Mouse (Mus musculus) cortical plate, adult 2 months (tissue): Measurements from ENCODE around the gene Adam11. TPM values are rescaled to one million over a fixed set of nuclear protein-coding genes. Genes with fewer than 3 reads are reported as not detected.

ENCODE experiments used
- H3K27ac ChIP-seq: fragments of 200-500 bp; 2 replicates; pipeline ENCODE4 v1.5.1; 2012; ENCODE audit warnings: low read length, control low read depth, inconsistent platforms; ENCODE audit not compliant: insufficient read depth
- H3K4me1 ChIP-seq: fragments of 200-500 bp; 2 replicates; pipeline ENCODE4 v1.6.1; 2011; ENCODE audit warnings: low read length; ENCODE audit not compliant: control insufficient read depth, insufficient read depth
- H3K4me3 ChIP-seq: fragments of 200-500 bp; 2 replicates; pipeline ENCODE4 v1.5.1; 2011; ENCODE audit warnings: mild to moderate bottlenecking, low read length, control low read depth; ENCODE audit not compliant: insufficient read depth
- CTCF ChIP-seq: fragments of 200-500 bp; IDR thresholded peaks from 2 replicates; pipeline ENCODE4 v1.5.1; 2011; ENCODE audit warnings: mild to moderate bottlenecking, control low read depth, low read length; ENCODE audit not compliant: insufficient read depth; ENCODE audit errors: extremely low read depth
- POLR2A ChIP-seq: fragments of 200-500 bp; IDR thresholded peaks from 2 replicates; pipeline ENCODE4 v1.6.1; 2011; ENCODE audit warnings: mild to moderate bottlenecking, low read length, control low read depth; ENCODE audit not compliant: insufficient read depth; ENCODE audit errors: extremely low read depth
- polyA plus RNA-seq: library from polyadenylated mRNA; depleted of rRNA; stranded (reverse); fragments of >200 nt; gene quantifications from 2 replicates; pipeline ENCODE4 v1.2.3, GENCODE M21; 2012

Gene Adam11
- polyA plus RNA-seq, 1 experiment = 101 TPM

DNA sequence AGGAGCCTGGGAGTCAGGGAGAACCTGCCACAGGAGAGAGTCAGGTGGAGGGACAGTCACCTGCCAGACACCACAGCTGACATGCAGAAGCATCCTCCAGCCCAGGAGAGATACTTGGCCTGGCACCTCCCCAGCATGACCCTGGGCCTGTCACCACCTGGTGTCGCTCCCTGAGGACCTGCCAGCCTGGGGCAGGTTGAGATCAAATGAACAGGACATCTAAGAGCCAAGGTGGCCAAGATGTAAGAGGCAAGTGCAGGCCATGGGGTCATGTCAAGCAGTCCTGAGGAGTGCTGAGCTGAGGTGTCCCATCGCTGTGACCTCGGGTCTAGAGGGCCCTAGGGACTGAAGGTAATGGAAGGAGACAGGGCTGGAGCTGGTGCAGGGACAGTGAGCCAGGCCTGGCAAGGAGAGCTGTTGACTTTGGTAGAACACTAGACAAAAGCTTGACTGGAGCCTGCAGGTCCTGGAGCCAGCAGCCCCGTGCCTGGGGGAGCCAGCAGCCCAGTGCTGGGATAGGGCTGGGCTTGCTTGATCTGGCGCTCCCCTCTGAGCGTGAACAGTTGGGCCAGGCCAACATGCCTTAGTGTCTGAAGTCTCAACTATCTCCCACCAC is 5.9 kb downstream of the Adam11 start:
- Histone ChIP-seq H3K4me1 (peaks cover 9% of the 10 kb centered on the region), H3K4me3 (no peak overlapping the region), H3K27ac (no peak overlapping the region)
- no peak for TF ChIP-seq POLR2A
- no peak for TF ChIP-seq CTCF

DNA sequence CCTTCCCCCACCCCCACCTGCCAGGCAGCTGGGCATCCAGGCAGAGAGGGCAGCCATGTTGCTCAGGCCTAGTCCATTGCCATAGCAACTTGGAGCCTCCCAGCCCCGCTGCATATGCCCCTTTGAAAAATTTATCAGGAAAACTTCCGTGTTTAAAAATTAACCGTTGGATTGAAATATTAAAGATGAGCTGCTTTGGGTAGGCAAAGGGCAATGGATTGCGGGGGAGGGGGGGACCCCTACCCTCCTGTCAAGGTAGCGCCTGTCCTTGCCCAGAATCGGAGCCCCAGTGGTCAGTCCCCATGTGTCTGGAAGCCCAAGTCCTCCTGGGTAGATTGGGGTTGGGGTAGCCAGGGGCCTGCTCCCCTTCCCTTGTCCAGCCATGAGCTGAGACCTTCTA is 7.9 kb downstream of the Adam11 start:
- Histone ChIP-seq H3K4me1 (peaks cover 9% of the 10 kb centered on the region), H3K4me3 (no peak overlapping the region), H3K27ac (no peak overlapping the region)
- TF ChIP-seq POLR2A = no peak
- TF ChIP-seq CTCF = no peak

DNA sequence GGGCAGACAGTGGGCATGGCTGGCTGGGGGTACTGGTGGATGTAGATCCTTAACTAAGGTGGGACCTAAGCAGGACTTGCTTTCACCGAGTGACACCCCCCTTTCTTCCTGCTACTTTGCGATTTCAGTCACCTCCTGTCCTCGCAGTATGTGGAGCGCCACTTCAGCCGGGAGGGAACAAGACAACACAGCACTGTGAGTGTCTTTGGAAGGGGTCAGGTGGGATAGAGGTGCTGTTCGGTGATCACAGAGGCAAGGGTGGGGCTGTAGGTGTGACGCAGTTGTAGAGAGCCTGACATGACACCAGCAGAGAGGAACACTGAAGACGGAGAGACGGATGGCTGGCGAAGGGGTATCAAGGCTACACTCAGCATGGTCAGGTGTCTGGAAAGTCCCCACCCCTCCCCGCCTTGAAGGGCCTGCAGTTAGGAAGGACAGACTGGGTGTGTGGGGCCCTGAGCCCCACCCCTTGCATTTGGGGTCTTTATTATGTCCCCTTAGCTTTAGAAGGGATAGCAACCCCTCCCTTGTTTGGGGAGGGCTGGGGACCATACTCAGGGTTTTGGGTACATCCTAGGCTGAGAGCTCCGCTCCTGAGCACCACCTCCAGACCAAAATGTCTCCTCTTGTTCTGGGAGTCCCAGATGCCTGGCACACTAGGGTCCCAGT is 8.9 kb downstream of the Adam11 start:
- TF ChIP-seq POLR2A (no peak; the same call in 1 of the 2 replicates), CTCF (no peak)
- H3K4me3 ChIP-seq = no peak overlapping the region
- H3K4me1 ChIP-seq = peaks cover 9% of the 10 kb centered on the region
- H3K27ac ChIP-seq = no peak overlapping the region

DNA sequence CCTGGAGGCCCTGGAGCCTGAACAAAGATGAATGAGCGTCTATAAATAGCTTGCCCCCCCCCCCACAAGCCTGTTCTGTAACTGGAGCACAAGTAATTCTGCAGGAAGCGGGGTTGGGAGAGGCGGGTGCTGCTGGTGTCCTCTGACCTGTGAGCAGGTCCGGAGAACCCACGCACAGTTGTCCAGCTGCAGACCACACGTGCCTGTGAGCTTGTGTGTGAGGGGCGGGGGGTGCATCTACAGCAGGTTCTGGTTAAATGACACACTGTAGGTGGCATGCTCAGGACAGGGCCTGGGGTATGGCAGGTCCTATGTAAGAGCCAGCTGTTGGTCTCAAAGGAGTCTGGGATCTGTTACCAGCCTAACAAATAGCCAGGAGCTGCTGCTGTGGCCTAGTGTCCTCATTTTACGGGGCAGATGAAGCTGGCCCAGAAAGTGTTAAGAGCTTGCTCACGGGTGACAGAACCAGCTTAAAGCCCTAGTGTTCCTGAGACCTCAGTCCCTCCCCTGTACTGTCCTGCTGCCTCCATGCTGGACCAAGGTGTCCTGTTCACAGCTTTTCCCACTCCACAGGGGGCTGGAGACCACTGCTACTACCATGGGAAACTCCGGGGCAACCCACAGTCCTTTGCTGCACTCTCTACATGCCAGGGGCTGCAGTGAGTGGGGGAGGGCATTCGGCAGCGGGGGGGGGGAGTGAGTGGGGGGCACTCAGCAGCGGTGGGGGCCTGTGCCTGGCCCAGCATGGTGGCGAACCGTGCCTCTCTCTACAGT is 9.6 kb downstream of the Adam11 start:
- Histone ChIP-seq H3K27ac (no peak overlapping the region), H3K4me1 (peaks cover 9% of the 10 kb centered on the region), H3K4me3 (no peak overlapping the region)
- TF ChIP-seq CTCF (no peak), POLR2A (no peak)

DNA sequence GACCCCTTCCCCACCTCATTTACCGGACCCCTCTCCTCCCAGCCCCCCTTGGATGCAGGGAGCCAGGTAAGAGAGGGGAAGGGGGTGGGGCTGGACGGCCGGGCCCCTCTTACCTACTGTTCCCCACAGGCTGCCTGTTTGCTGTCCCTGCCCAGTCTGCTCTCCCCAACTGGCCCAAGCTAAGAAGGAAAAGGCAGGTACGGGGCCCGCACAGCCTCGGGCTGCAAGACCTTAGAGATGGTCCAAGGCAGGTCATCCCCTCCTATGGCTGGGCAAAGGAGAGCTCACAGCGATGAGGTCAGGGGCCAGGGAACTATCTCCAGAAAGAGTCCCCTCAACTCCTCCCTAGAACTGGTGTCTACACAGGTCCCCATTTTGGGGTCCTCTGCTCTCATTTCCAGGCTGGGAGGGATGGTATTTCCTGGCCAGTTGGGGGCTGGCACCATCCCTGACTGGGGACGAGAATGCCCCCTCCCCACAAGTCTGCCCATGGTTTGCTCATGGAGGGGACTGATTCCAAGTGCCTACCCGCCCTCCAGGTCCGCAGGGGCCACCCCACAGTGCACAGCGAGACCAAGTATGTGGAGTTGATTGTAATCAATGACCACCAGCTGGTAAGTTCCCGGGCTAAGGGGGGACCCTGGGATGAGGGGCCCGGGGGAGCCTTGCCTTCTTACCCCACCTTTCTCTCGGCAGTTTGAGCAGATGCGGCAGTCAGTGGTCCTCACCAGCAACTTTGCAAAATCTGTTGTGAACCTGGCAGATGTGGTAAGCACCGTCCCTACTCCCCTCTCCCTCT is 10.9 kb downstream of the Adam11 start:
- peaks cover 9% of the 10 kb centered on the region for H3K4me1 ChIP-seq
- no peak overlapping the region for H3K4me3 ChIP-seq
- TF ChIP-seq POLR2A (no peak), CTCF (no peak)
- no peak overlapping the region for H3K27ac ChIP-seq

DNA sequence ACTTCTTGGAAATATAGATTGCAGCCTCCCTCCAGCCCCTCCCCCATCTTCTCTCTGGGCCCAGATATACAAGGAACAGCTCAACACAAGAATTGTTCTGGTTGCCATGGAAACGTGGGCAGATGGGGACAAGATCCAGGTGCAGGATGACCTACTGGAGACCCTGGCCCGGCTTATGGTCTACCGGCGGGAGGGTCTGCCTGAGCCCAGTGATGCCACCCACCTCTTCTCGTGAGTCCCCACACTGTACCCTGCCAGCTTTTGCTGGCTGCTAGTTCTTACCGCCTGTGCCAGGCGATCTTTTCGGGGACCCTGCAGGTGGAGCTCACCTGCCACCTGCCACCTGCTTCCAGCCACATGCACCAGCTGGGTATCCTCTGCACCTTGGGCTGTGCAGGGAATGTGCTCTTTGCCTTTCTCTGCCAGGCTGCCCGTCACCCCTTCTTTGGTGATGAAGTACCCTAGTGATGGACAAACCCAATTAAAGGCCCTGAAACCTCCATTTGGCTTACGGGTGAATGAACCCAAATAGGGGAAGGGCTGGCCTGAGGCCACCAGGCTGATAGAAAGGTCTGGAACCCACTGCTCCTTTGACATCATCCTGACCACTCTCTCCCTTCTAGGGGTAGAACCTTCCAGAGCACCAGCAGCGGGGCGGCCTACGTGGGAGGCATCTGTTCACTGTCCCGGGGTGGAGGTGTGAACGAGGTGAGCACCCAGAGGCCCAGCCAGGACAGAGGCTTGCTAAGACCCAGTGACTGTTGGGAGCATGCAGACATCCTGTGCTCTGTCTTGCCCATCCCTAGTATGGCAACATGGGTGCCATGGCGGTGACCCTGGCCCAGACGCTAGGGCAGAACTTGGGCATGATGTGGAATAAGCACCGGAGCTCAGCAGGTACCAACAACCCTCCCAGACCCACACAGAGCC is 11.8 kb downstream of the Adam11 start:
- H3K4me3 ChIP-seq = no peak overlapping the region
- peaks cover 8% of the 10 kb centered on the region; the same call in 1 of the 2 replicates for H3K4me1 ChIP-seq
- TF ChIP-seq POLR2A = no peak
- TF ChIP-seq CTCF = no peak
- H3K27ac ChIP-seq = no peak overlapping the region

DNA sequence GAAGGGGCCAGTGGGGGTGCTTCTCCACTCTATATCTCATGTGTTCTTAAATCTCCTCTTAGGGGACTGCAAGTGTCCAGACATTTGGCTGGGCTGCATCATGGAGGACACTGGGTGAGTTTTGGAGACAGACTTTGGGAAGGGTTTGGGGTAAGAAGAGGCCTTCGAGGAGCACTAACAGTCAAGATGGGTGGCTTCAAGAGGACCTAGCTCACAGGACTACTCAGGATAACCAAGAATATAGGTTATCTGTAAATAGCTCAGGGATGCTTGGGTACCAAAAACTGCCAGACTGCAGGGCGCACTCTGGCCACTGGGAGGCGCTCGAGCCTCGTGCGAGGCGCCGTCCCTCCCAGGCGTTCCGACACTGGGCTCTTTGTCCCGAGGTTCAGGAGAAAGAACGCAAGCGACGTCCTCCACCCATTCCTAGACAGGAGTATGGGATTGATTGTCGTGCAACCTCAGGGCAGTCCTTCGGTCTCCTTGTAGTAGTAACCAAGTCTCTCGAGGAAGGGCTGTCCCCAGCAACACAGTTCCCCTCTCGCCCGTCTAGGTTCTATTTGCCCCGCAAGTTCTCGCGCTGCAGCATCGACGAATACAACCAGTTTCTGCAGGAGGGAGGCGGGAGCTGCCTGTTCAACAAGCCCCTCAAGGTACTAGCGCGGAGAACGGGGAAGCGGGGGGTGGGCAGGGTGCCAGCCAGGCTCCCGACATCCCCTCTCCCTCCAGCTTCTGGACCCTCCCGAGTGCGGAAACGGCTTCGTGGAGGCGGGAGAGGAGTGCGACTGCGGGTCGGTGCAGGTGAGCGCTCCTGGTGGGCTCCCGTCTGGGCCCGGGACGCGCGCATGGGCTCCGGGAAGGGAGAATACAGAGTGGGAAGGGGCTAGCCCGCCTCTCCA is 12.7 kb downstream of the Adam11 start:
- Histone ChIP-seq H3K27ac (no peak overlapping the region), H3K4me1 (peaks cover 8% of the 10 kb centered on the region; the same call in 1 of the 2 replicates), H3K4me3 (peak overlapping the region; percentile 14)
- peak; percentile 92 for TF ChIP-seq CTCF
- peak; percentile 18; the same call in 1 of the 2 replicates for TF ChIP-seq POLR2A

DNA sequence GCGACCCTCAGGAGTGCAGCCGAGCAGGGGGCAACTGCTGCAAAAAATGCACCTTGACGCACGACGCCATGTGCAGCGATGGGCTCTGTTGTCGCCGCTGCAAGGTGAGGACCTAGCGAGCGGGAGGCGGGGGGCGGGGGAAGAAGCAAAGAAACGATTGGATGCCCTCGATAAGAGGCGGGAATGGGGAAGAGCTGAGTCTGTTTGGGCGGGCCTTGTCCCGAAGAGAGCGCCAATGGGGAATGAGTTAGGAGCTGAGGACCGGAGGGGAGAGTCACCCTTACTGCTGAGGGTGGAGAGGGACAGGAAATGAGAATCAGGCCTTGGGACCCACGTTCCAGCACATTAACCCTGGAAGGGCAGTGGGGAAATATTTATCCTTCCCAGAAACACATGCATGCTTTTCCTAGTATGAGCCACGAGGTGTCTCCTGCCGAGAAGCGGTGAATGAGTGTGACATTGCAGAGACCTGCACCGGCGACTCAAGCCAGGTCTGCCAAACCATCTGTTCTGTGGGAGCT is 13.4 kb downstream of the Adam11 start:
- TF ChIP-seq POLR2A (no peak), CTCF (peak; percentile 35; the same call in 1 of the 2 replicates)
- peaks cover 8% of the 10 kb centered on the region; the same call in 1 of the 2 replicates for H3K4me1 ChIP-seq
- H3K27ac ChIP-seq = no peak overlapping the region
- peak overlapping the region; percentile 14 for H3K4me3 ChIP-seq
